Mouse (Mus musculus) embryo, embryonic 11 days (tissue): ENCODE measurements at regions not wholly inside any gene's neighbourhood (a gene's known extent, or its start where the extent isn't known, plus 50 kb on each side); places are given as distances from the start of the nearest gene placed in this dataset.

Source experiments
- DNase-seq: peaks from one replicate; pipeline ENCODE4 v3.0.0-alpha.2; 2015

DNA sequence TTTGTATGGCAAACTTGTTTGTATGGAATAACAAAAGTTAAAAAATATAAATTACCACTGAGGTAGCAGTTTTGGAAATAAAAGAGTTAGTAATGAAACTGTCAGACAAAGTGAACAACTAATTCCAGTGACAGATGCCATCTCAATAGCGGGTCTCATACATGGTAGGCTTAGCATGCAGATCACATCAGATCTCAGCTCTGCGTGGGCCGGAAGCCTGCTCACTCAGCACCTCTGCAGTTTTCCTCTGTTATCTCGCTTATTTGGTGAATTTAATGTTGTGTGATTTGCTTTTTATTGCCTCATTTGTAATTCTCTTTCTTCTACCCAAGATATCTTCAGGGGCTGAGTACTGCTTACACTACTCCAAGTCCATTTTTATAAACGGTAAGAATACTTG is 527.9 kb downstream of the Tm4sf1 start:
- no peak for DNase-seq

- no peak for DNase-seq
Measured at GRCm38 (mm10) chr3:56770225-56770624, 531.6 kb downstream of the Tm4sf1 start.

- no peak for DNase-seq
Measured at GRCm38 (mm10) chr3:56767133-56767532, 534.7 kb downstream of the Tm4sf1 start.

- DNase-seq, result no peak
Measured at GRCm38 (mm10) chr3:56764336-56764735, 537.5 kb downstream of the Tm4sf1 start.

DNA sequence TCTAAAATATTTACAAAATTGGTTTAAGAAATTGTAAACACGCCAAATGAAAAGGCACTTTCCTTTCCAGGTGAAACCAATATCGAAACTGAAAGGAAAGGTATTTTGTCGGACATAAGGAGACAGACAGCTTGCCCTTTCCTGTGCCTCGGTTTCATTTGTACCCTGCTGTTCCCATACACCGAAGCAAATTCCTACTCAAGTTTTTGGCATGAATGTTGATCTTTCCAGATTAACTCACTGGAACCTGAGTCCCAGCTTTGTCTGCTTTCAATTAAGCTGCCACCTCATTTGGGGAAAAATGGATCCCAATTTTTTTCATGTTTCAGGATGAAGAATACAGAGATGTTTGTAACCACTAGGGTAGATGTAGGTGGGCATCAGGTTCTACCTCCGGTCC is 537.9 kb downstream of the Tm4sf1 start:
- DNase-seq, result no peak

DNA sequence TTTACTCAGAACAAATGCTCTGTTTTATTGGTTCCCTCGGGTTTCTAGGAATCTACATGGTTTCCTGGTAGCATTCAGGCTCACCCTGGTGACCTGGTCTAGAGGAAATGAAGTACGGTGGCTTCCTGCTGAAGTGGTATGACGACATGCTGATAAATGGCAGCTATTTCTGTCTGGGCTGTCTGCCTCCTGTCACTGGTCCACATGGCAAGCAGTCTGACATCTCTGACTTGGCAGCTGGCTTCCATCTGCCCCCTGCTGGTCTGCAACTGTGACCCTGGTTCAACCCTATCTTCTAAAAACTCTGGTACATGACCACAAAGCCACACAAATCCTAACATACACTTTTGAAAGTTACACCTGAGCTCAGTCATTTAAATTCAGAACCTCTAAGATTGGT is 548.1 kb downstream of the Tm4sf1 start:
- DNase-seq, result peak; percentile 72

DNA sequence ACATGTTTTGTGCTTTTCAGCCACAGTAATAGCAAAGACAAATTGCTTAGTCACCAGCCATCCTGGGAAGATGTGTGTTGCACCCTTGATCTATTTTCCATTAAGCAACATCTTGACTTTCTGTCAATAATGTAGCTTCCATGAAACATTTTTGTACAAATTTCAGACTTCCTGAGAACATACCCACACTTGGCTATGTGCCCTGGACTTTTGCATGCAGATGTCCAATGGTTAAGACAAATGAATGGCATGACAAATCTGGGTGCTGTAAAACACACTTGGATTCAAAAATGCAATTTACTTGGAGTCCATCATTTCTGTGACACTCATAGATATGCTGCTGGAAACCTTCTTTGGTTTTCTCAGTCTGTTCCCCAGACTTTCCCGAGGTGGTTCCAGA is 549.9 kb downstream of the Tm4sf1 start:
- no peak for DNase-seq

DNA sequence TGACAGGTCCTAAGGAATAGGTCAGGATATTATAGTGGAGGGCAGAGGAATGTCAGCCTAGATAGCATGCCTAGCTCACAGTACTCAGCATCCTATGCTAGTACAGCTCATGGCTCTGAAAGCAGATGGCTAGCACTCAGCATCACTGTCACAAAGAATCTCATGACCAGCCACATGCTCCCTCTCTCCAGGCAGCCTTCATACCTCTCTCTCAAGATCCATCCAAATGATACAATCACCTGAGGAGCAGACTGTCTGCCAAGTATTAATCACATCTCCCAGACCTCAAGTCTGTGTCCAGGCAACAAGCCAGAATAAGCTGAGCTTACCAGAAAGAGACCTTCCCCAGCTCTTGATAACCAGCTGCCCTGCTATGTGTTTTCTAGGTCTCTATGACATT is 557.4 kb upstream of the Nbea start:
- DNase-seq, result no peak

- DNase-seq, result no peak
Measured at GRCm38 (mm10) chr3:56739451-56739850, 556.0 kb upstream of the Nbea start.

DNA sequence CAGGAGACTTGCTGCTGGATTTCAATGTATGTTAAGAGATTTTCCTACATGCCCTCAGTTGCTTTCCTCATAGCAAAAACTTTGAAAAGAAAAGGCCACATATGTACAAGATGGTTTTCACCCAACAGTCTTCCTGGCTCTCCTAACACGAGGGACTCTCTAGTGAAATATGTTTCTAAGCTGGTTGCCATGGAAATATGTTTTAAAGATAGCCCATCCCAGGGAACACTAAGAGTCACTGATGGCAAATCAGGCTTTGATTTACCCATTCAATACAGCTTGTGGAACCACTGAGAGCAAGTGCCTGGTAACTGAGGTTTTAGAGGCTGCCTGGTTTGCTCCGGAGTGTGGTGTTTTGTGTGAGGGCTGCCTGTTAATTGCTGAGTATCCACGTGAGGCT is 547.3 kb upstream of the Nbea start:
- no peak for DNase-seq

- DNase-seq, result no peak
Measured at GRCm38 (mm10) chr3:56724991-56725390, 541.5 kb upstream of the Nbea start.

DNA sequence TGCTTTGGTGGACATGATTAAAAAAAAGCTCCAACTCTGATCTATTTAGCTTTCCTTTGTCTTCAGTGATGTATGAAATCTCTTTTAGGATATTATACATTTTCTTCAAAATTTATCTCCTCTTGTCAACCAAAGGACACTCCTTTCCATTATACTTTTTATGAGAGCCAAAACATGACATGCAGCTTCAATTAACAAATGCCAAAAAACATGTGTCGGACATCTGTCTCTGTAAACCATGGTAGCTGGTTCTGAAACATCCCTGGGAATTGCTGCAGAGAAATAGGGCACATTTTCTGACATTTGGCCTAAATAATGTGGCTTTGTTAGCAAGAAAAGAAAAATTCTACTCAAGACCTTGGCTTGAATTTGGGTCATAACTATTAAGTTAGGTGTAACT is 524.8 kb upstream of the Nbea start:
- peak; percentile 34 for DNase-seq

DNA sequence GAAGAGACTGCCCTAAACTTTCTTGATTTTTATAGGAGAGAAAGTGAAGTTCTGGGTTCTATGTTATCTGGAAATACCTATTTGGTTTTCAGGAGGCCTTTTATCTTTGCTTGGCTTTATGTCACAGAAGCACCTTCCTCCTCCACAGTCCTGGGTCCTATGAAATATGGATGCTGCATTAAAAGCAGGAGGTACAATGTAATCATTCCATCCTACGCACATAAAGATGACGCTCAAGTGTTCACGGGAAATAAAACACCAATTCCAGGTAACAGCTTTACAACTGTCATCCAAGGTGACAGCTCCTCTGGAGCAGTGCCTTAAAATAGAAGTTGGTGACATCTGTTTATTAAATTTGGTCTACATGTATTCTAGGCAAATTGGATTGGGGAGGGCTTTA is 523.8 kb upstream of the Nbea start:
- no peak for DNase-seq

DNA sequence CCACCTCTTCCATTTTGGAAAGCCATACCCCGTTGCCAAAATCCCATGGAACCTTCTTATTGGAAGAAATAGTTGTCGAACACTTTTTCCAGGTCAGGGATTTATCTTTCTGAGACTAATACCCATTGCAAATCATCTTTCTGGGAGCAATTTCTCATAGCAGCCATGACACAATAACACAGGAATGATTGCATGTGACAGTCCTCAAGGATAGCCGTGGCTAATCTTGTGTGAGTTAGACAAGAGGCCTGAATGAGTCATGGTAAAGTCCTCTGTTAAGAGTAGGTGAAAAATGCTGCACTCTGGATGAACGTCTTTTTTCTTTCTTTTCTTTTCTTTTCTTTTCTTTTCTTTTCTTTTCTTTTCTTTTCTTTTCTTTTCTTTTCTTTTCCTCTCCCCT is 522.5 kb upstream of the Nbea start:
- no peak for DNase-seq

DNA sequence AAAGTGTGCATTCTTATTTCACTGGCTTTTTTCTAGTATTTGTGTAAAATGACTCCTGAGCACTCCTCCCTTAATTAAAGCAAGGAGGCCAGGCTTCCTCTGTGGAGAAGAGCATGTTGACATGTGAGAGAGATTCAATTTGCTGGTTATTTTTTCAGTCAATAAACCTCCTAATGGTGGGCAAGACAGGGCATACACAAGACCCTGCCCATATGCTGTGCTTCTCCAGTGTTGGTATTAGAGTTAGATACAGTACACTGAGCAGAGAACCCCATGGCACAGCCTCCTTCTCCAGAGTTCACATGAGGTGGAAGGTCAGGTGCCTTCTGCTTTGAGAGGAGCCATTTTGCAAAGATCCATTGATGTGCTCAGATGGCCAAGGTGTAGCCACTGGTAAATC is 515.4 kb upstream of the Nbea start:
- DNase-seq, result no peak

GRCm38 (mm10) chr3:56698248-56698647 is 514.7 kb upstream of the Nbea start:
- DNase-seq, result peak; percentile 68

GRCm38 (mm10) chr3:56681031-56681430 is 497.5 kb upstream of the Nbea start:
- no peak for DNase-seq

DNA sequence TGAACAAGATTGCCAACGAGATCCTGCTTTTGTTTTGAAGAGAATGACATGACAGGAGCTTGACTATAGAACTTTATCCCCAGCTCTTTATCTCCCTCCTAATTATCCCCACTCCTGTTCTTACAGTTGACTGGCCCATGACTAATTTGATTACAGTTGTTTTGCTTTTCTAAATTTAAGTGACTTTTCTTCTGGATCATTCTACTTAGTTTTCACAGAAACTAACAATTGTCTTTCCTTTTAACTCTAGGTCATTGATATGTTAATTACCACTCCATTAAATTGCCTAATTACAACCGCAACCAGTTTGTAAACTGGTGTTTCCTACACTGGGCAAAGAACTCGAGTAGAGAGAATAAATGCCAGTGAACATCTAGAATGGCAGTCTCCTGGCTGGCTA is 485.3 kb upstream of the Nbea start:
- no peak for DNase-seq

GRCm38 (mm10) chr3:56660594-56660993 is 477.1 kb upstream of the Nbea start:
- no peak for DNase-seq

- peak; percentile 3 for DNase-seq
Measured at GRCm38 (mm10) chr3:56647313-56647712, 463.8 kb upstream of the Nbea start.
